Mouse (Mus musculus) G1E (cell line): Measurements from ENCODE around the gene Lce1a1.

Experiments used
- CTCF ChIP-seq: IDR thresholded peaks from 2 replicates; pipeline ENCODE4 v1.5.1; 2012; ENCODE audit warnings: low read depth, low read length, inconsistent platforms, mixed read lengths
- GATA1 ChIP-seq: IDR thresholded peaks from 2 replicates; pipeline ENCODE4 v1.6.1; 2012; ENCODE audit warnings: borderline replicate concordance, low read length, inconsistent platforms, mixed read lengths

DNA sequence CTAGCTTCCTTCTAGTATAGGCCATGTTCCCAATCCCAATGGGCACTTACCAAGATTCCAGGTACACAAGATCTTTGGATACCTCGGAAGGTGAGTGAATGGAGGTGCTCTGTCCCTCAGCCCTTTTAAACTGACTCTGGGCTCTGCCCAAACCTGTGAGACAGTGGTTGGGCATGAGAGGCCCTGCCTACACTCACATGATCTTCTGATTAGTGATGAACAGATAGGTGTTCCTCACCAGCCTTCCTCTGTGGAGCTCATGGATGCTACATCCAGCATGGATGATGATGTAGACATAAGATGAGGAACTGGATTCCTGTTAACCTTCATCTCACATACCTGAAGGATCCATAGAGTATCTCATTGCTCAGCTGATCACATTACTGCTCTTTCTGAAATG is at the start of gene Lce1a1:
- no peak for TF ChIP-seq CTCF
- no peak for TF ChIP-seq GATA1
